In the genomic region with DNA sequence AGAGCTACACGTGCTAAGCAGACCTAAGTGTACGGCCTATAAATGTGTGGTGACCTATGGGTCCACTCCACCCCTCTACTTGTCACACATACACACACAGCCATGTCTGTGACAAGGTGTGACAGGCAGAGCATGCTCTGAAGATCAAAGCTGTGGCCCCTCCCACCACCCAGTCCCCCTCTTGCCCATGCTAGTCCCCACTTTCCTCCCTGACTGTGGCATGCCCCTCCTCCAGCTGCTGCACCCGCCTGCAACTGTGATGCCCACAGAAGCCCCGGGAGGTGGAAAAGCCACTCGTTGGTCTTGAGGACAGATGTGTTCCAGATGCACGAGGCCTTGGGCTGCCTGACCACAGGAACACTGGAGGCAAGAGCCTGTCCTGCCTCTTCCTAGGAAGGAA, we compare ENCODE assay signal across 15 mouse cellular contexts.
DNase-seq lines count a peak whose midpoint lies in the region; ATAC-seq and TF ChIP-seq lines count a peak whose summit lies in the region.
"Had no signal": no experiment of that assay in that cellular context is flagged by ENCODE, and none has a peak within 500 bp of the region (broad histone marks: within the 10 kb centered on the region; RNA-seq: fewer than 3 reads in every experiment).

No protein-coding gene starts in this region.

- DNase-seq in forebrain, embryonic 10.5 days (ENCODE audit: extremely low spot score, low spot score), result no peak
- DNase-seq in hindbrain, embryonic 11.5 days (ENCODE audit: low spot score), result no peak
- peak; percentile 18 for DNase-seq in thymus, adult 2 months
- DNase-seq in thymus, adult 18-20 months, result no peak
- DNase-seq in thymus, postnatal 36 days, result peak; percentile 22 to 49
- no peak for DNase-seq in gastrocnemius, postnatal 25 days
- DNase-seq: cerebellum, adult 9-10 months; gastrocnemius, adult 2 months; heart, postnatal 4 days; lung, adult 2 months; right cerebral cortex, postnatal 14 days had no signal

- TF ChIP-seq POLR2A in thymus, adult 2 months (IDR thresholded peaks at IDR 0.05; ENCODE audit: control insufficient read depth, extremely low read depth, insufficient read depth, low read length, poor library complexity), result no peak

- peaks cover 7% of the 10 kb centered on the region for H3K9me3 ChIP-seq in forebrain, embryonic 10.5 days
- H3K9me3 ChIP-seq in forebrain, embryonic 16.5 days (ENCODE audit: control insufficient read depth, low read length), result no peaks in the 10 kb centered on the region
- no peaks in the 10 kb centered on the region for H3K9me3 ChIP-seq in hindbrain, embryonic 13.5 days
- H3K9me3 ChIP-seq in hindbrain, embryonic 11.5 days (ENCODE audit: control insufficient read depth, low read length), result no peaks in the 10 kb centered on the region
- H3K9me3 ChIP-seq: kidney, embryonic 15.5 days had no signal

- H3K4me2 ChIP-seq in forebrain, embryonic 16.5 days (ENCODE audit: low read length), result no peak overlapping the region
- H3K4me2 ChIP-seq in hindbrain, embryonic 13.5 days, result no peak overlapping the region
- H3K4me2 ChIP-seq in hindbrain, embryonic 11.5 days (replicated peaks; ENCODE audit: low read depth, low read length), result no peak overlapping the region
- H3K4me2 ChIP-seq: kidney, embryonic 15.5 days had no signal

- WGBS in forebrain, embryonic 10.5 days, result 58% methylated on average over 6 of the region's 6 CpGs
- 60% methylated on average over 6 of the region's 6 CpGs for WGBS in forebrain, embryonic 16.5 days
- WGBS in hindbrain, embryonic 13.5 days, result 81% methylated on average over 6 of the region's 6 CpGs
- WGBS in hindbrain, embryonic 11.5 days, result 68% methylated on average over 6 of the region's 6 CpGs
- 39% methylated on average over 6 of the region's 6 CpGs for WGBS in thymus, adult 2 months

- peaks cover 43% of the 10 kb centered on the region for H3K4me1 ChIP-seq in forebrain, embryonic 10.5 days
- H3K4me1 ChIP-seq in forebrain, embryonic 16.5 days (replicated peaks; ENCODE audit: control insufficient read depth, insufficient read depth, low read length), result peaks cover 22% of the 10 kb centered on the region
- H3K4me1 ChIP-seq in hindbrain, embryonic 13.5 days (replicated peaks), result peaks cover 39% of the 10 kb centered on the region
- H3K4me1 ChIP-seq in hindbrain, embryonic 11.5 days (replicated peaks; ENCODE audit: control insufficient read depth, insufficient read depth, low read length), result peaks cover 4% of the 10 kb centered on the region; the same call in 1 of the 2 replicates
- H3K4me1 ChIP-seq in thymus, adult 2 months (replicated peaks; ENCODE audit: control insufficient read depth, insufficient read depth, low read length), result peaks cover 21% of the 10 kb centered on the region

- H3K4me3 ChIP-seq in forebrain, embryonic 10.5 days, result no peak overlapping the region
- H3K4me3 ChIP-seq in forebrain, embryonic 16.5 days (replicated peaks; ENCODE audit: low read length), result no peak overlapping the region
- H3K4me3 ChIP-seq in hindbrain, embryonic 13.5 days, result no peak overlapping the region
- no peak overlapping the region for H3K4me3 ChIP-seq in hindbrain, embryonic 11.5 days (ENCODE audit: low read depth, low read length)
- no peak overlapping the region for H3K4me3 ChIP-seq in thymus, adult 2 months (ENCODE audit: control insufficient read depth, insufficient read depth, low read length)
- H3K4me3 ChIP-seq: gastrocnemius, adult 2 months; kidney, embryonic 15.5 days had no signal

- ATAC-seq in forebrain, embryonic 16.5 days, result no peak
- no peak for ATAC-seq in hindbrain, embryonic 13.5 days (ENCODE audit: low FRiP score)
- ATAC-seq in hindbrain, embryonic 11.5 days (ENCODE audit: low FRiP score), result no peak
- ATAC-seq: intestine, embryonic 16.5 days had no signal

- H3K9ac ChIP-seq in forebrain, embryonic 16.5 days (replicated peaks; ENCODE audit: low read depth, low read length), result no peak overlapping the region
- H3K9ac ChIP-seq in hindbrain, embryonic 13.5 days, result no peak overlapping the region
- H3K9ac ChIP-seq in hindbrain, embryonic 11.5 days (ENCODE audit: low read depth, low read length), result no peak overlapping the region
- H3K9ac ChIP-seq: kidney, embryonic 15.5 days had no signal

- no peaks in the 10 kb centered on the region for H3K27me3 ChIP-seq in forebrain, embryonic 10.5 days (ENCODE audit: poor library complexity, severe bottlenecking)
- H3K27me3 ChIP-seq in forebrain, embryonic 16.5 days (replicated peaks; ENCODE audit: control insufficient read depth, insufficient read depth, low read length), result no peaks in the 10 kb centered on the region
- no peaks in the 10 kb centered on the region for H3K27me3 ChIP-seq in hindbrain, embryonic 13.5 days
- no peaks in the 10 kb centered on the region for H3K27me3 ChIP-seq in hindbrain, embryonic 11.5 days (ENCODE audit: control insufficient read depth, insufficient read depth, low read length)
- H3K27me3 ChIP-seq in thymus, adult 2 months (ENCODE audit: control insufficient read depth, insufficient read depth, low read length), result no peaks in the 10 kb centered on the region
- H3K27me3 ChIP-seq: kidney, embryonic 15.5 days had no signal

- H3K36me3 ChIP-seq in forebrain, embryonic 10.5 days (replicated peaks), result peaks cover 98% of the 10 kb centered on the region
- H3K36me3 ChIP-seq in forebrain, embryonic 16.5 days (ENCODE audit: control insufficient read depth, insufficient read depth), result peaks cover 22% of the 10 kb centered on the region
- H3K36me3 ChIP-seq in hindbrain, embryonic 13.5 days, result peaks cover 64% of the 10 kb centered on the region
- H3K36me3 ChIP-seq in hindbrain, embryonic 11.5 days (ENCODE audit: control insufficient read depth, insufficient read depth, low read length), result peaks cover 22% of the 10 kb centered on the region
- H3K36me3 ChIP-seq in thymus, adult 2 months (ENCODE audit: control insufficient read depth, insufficient read depth, low read length), result peaks cover 3% of the 10 kb centered on the region; the same call in 1 of the 2 replicates

- TF ChIP-seq CTCF in thymus, adult 2 months (IDR thresholded peaks at IDR 0.05; ENCODE audit: borderline replicate concordance, control insufficient read depth, extremely low read depth, insufficient read depth, low read length, poor library complexity), result no peak

- H3K27ac ChIP-seq in forebrain, embryonic 10.5 days, result peak overlapping the region; percentile 40; the same call in 1 of the 2 replicates
- no peak overlapping the region for H3K27ac ChIP-seq in forebrain, embryonic 16.5 days (ENCODE audit: low read length)
- peak overlapping the region; percentile 87 for H3K27ac ChIP-seq in hindbrain, embryonic 13.5 days
- H3K27ac ChIP-seq in hindbrain, embryonic 11.5 days (ENCODE audit: low read depth, low read length), result no peak overlapping the region
- H3K27ac ChIP-seq in thymus, adult 2 months (ENCODE audit: control insufficient read depth, insufficient read depth, low read length), result no peak overlapping the region
- H3K27ac ChIP-seq: gastrocnemius, adult 2 months; kidney, embryonic 15.5 days had no signal

Comparison
In these comparisons a context has a peak if more than half of its experiments do, and no peak if none do; other contexts are left out.
1. DNase-seq: peak in thymus, adult 2 months (single experiment) and thymus, postnatal 36 days (2 of 2); none in forebrain, embryonic 10.5 days (single experiment), hindbrain, embryonic 11.5 days (single experiment), thymus, adult 18-20 months (0 of 2) and gastrocnemius, postnatal 25 days (single experiment).
2. H3K27ac ChIP-seq: peak in forebrain, embryonic 10.5 days (single experiment) and hindbrain, embryonic 13.5 days (single experiment); none in forebrain, embryonic 16.5 days (single experiment), hindbrain, embryonic 11.5 days (single experiment) and thymus, adult 2 months (single experiment).